Mouse (Mus musculus): ENCODE measurements around the gene Gimap5. TPM values are rescaled to one million over a fixed set of nuclear protein-coding genes. Genes with fewer than 3 reads are reported as not detected.

Gene Gimap5
- polyA plus RNA-seq, 1 experiment from 2014 or later: 2.3 TPM

DNA sequence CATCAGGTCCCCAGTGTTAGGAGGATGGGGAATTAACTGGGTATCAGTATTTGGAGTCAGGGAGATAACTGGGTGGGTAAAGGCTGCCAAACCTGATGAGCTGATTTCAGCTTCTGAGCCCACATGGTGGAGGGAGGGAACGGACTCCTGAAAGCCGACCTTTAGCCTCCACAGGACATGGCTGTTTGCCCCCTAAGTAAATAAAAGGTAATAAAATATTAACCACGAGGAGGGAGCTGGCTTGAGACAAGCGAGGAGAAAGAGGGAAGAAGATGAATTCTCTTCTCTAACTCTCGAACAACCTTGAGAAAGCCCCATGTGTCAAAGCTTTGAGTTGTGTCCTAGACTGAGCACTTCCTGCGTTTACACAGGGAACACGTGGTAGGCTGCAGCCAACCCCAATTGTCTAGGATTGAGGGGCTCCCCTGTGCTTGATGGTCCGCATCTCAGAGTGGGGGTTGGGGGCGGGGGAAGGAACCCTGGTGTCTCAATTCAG, 4.2 kb upstream of the Gimap5 start:
- Histone ChIP-seq H3K9ac (no peak overlapping the region), H3K27me3 (peaks cover 66% of the 10 kb centered on the region), H3K4me3 (no peak overlapping the region), H3K27ac (no peak overlapping the region), H3K9me3 (no peaks in the 10 kb centered on the region), H3K36me3 (no peaks in the 10 kb centered on the region), H3K4me1 (peaks cover 8% of the 10 kb centered on the region), H3K4me2 (no peak overlapping the region)
- no peak for ATAC-seq (ENCODE audit: insufficient number of reproducible peaks, insufficient read depth, low FRiP score, low TSS enrichment, low read depth)
- WGBS: 35% methylated on average over 9 of the region's 9 CpGs

DNA sequence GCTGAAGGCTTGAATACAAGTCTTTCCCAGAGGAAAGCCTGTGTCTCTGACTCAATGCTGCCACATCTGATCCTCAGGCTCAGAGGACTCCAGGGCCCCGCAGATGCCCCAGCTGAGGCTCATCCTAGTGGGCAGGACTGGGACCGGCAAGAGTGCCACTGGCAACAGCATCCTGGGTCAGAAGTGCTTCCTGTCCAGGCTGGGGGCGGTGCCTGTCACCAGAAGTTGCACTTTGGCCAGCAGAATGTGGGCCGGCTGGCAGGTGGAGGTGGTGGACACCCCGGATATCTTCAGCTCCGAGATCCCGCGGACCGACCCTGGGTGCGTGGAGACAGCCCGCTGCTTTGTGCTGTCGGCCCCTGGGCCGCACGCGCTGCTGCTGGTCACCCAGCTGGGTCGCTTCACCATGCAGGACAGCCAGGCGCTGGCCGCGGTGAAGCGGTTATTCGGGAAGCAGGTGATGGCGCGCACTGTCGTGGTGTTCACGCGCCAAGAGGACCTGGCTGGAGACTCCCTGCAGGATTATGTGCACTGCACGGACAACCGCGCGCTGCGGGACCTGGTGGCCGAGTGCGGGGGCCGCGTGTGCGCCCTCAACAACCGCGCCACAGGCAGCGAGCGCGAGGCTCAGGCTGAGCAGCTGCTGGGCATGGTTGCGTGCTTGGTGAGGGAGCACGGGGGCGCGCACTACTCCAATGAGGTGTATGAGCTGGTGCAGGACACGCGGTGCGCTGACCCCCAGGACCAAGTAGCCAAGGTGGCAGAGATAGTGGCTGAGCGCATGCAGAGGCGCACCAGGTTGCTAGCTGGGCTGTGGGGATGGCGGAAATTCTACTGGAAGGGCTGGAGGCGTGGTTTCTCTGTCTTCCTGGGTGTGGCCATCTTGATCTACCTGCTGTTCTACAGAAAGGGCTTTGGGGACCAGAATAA, 3.3 kb upstream of the Gimap5 start:
- peak overlapping the region; percentile 65 for H3K4me2 ChIP-seq
- no peak overlapping the region for H3K27ac ChIP-seq
- peak overlapping the region; percentile 43 for H3K4me3 ChIP-seq
- H3K36me3 ChIP-seq: no peaks in the 10 kb centered on the region
- ATAC-seq (ENCODE audit: insufficient number of reproducible peaks, insufficient read depth, low FRiP score, low TSS enrichment, low read depth): no peak
- WGBS: 1% methylated on average over 52 of the region's 52 CpGs
- peaks cover 8% of the 10 kb centered on the region for H3K4me1 ChIP-seq
- H3K9me3 ChIP-seq: no peaks in the 10 kb centered on the region
- peak overlapping the region; percentile 16; the same call in 1 of the 2 replicates for H3K9ac ChIP-seq
- peaks cover 66% of the 10 kb centered on the region for H3K27me3 ChIP-seq

- no peaks in the 10 kb centered on the region for H3K36me3 ChIP-seq
- H3K27ac ChIP-seq: no peak overlapping the region
- H3K9ac ChIP-seq: no peak overlapping the region
- no peak overlapping the region for H3K4me2 ChIP-seq
- no peak for ATAC-seq (ENCODE audit: insufficient number of reproducible peaks, insufficient read depth, low FRiP score, low TSS enrichment, low read depth)
- H3K4me3 ChIP-seq: no peak overlapping the region
- peaks cover 8% of the 10 kb centered on the region for H3K4me1 ChIP-seq
- H3K27me3 ChIP-seq: peaks cover 57% of the 10 kb centered on the region
- H3K9me3 ChIP-seq: no peaks in the 10 kb centered on the region
- WGBS: 61% methylated on average over 2 of the region's 2 CpGs
Measured at GRCm38 (mm10) chr6:48745490-48745889, 507 bp upstream of the Gimap5 start.

DNA sequence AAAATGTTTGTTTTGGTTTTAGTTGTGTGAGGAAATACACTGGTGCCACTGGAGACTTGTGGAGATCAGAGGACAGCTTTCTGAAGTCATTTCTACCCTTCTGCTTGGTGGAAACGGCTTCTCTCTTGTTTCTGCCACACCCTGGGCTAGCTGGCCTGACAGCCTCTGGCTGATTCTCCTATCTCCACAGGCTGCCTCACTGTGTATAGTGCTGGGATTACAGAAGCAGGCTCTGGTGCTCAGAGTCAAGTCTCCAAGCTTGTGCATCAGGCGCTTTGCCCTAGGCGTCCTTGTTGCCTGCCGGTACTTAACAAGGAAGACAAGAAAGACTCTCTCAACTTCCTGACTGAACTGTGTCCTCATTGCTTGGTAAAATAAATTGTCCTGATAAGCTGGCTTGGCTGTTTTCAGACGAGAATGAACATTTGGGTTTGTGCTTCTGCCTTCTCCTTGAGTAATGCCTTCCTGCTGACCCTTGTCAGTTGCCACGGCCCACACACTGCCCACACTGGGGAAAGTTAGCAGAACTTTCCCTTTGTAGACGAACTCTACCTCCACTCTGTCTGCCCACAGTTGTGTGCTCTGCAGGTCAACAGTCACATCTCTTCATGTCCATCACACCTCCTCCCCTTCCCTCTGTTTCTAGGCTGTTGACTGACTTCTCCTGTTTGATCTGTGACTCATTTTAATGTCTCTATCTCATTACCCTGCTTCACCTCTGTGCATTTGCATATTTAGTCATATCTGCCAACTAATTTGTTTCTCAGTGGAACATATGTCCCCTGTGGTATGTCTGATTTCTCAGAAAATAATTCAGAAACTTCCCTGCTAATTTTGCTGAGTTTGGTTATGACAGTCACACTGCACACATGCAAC, 1.3 kb downstream of the Gimap5 start:
- no peaks in the 10 kb centered on the region for H3K9me3 ChIP-seq
- H3K4me1 ChIP-seq: peaks cover 7% of the 10 kb centered on the region
- no peak overlapping the region for H3K27ac ChIP-seq
- no peak overlapping the region for H3K4me2 ChIP-seq
- H3K9ac ChIP-seq: no peak overlapping the region
- H3K4me3 ChIP-seq: no peak overlapping the region
- H3K36me3 ChIP-seq: no peaks in the 10 kb centered on the region
- 67% methylated on average over 7 of the region's 7 CpGs for WGBS
- peaks cover 38% of the 10 kb centered on the region for H3K27me3 ChIP-seq
- no peak for ATAC-seq (ENCODE audit: insufficient number of reproducible peaks, insufficient read depth, low FRiP score, low TSS enrichment, low read depth)

DNA sequence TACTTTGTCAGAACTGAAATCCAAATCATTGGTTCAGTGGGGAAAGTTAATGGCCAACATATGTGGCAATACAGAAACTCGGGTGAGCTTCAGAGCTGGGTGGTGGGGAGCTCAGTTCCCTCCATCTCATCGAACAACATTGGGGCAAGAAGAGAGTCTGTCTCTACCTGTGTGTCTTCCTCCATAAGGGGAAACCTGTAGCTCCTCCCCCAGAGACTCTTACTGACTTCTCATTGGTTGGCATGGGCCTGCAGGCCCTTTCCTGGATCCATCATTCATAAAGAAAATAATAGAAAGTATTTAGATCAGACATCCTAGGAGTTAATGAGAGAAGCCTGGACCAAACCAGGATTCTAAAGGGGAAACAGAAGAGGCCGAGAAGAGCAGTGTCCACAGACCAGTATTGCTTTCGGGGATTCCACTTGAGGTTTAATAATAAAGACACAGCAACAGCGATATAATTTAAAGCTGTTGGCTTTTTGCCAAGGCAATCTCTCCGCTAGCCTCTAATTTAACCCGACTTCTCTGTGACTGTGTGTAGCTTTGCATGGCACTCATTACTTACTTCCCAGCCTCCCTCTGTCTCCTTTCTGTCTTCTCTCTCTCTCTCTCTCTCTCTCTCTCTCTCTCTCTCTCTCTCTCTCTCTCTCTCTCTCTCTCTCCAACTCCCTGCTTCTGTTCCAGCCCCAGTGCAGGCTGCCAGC, 17.7 kb downstream of the Gimap5 start:
- Histone ChIP-seq H3K9me3 (no peaks in the 10 kb centered on the region), H3K36me3 (no peaks in the 10 kb centered on the region), H3K4me1 (peaks cover 2% of the 10 kb centered on the region; the same call in 1 of the 2 replicates), H3K27ac (no peak overlapping the region), H3K4me3 (no peak overlapping the region), H3K9ac (no peak overlapping the region), H3K27me3 (no peaks in the 10 kb centered on the region), H3K4me2 (no peak overlapping the region)
- 45% methylated on average over 7 of the region's 7 CpGs for WGBS
- no peak for ATAC-seq (ENCODE audit: insufficient number of reproducible peaks, insufficient read depth, low FRiP score, low TSS enrichment, low read depth)

- Histone ChIP-seq H3K27me3 (no peaks in the 10 kb centered on the region), H3K4me1 (peaks cover 2% of the 10 kb centered on the region; the same call in 1 of the 2 replicates)
- 90% methylated on average over 10 of the region's 10 CpGs for WGBS
Measured at GRCm38 (mm10) chr6:48764496-48764895, 18.5 kb downstream of the Gimap5 start.

DNA sequence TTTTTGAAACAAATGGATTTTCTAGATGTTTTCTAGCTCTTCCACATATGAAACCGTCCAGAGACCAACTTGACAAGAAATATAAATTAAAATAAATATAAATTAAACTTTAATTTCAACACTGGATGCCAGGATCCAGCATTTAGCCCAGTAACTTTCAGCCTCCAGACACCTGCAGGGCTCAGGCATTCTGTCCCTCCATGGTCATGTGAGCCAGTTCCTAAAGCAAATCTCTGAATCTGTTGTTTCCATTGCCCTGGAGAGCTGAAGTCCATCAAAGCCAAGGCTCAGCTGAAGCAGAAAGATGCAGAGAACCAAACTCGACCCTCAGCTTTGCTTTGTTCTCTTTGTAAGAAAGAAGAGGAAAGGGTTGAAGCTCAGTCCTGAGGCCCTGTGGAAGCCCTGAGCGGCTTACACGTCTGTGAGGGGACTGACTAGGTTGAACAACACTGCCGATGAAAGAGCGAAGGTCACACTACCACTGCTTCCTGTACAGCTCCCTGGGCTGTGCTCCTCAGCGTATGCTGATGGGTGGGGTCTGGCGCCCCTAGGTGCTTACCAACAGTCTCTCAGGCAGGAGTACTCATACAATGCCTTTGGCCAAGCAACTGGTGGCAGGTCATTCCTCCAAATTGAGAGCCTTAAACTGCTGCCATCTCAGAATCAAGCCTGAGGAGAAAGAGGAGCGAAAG, 22.3 kb downstream of the Gimap5 start:
- H3K9me3 ChIP-seq: no peaks in the 10 kb centered on the region
- no peaks in the 10 kb centered on the region for H3K36me3 ChIP-seq
- WGBS: 73% methylated on average over 9 of the region's 9 CpGs
- no peak overlapping the region for H3K27ac ChIP-seq
- H3K4me3 ChIP-seq: no peak overlapping the region
- no peak overlapping the region for H3K9ac ChIP-seq
- H3K4me1 ChIP-seq: peaks cover 2% of the 10 kb centered on the region; the same call in 1 of the 2 replicates
- ATAC-seq (ENCODE audit: insufficient number of reproducible peaks, insufficient read depth, low FRiP score, low TSS enrichment, low read depth): no peak
- no peak overlapping the region for H3K4me2 ChIP-seq
- no peaks in the 10 kb centered on the region for H3K27me3 ChIP-seq

More at GRCm38 (mm10) chr6:48764496-48764895, 18.5 kb downstream of the Gimap5 start:
- Histone ChIP-seq H3K4me2 (no peak overlapping the region), H3K27ac (no peak overlapping the region), H3K9me3 (no peaks in the 10 kb centered on the region), H3K36me3 (no peaks in the 10 kb centered on the region), H3K9ac (no peak overlapping the region), H3K4me3 (no peak overlapping the region)
- no peak for ATAC-seq (ENCODE audit: insufficient number of reproducible peaks, insufficient read depth, low FRiP score, low TSS enrichment, low read depth)

DNA sequence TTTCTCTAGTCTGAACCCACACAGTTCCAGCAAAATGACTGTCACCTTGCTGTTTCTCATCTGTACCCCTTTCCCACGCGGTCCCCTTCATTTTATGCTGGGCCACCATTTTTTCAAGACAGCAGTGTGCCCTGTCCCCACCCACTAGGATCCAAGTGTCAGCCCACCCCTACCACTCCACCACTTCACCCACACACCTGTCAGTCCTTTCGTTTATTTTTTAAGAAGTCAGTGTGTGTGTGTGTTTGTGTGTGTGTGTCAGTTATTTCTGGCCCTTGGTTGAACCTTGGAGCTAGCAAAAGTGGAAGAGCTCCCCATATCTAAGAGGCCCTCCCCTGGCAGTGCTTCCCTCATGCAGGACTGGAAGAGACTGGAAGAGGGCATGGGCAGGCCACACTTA, 22.9 kb downstream of the Gimap5 start:
- Histone ChIP-seq H3K36me3 (no peaks in the 10 kb centered on the region), H3K27ac (no peak overlapping the region), H3K4me1 (no peaks in the 10 kb centered on the region), H3K27me3 (no peaks in the 10 kb centered on the region), H3K9ac (no peak overlapping the region), H3K4me3 (no peak overlapping the region), H3K9me3 (no peaks in the 10 kb centered on the region), H3K4me2 (no peak overlapping the region)
- 85% methylated on average over 3 of the region's 3 CpGs for WGBS
- no peak for ATAC-seq (ENCODE audit: insufficient number of reproducible peaks, insufficient read depth, low FRiP score, low TSS enrichment, low read depth)

GRCm38 (mm10) chr6:48770696-48771095, 24.7 kb downstream of the Gimap5 start, which contains the start of gene Gimap3:
TSS of gene Gimap3 (minus strand) at chr6:48770851.
- Histone ChIP-seq H3K27ac (no peak within 1 kb of the TSS), H3K4me3 (no peak within 1 kb of the TSS), H3K4me2 (no peak within 1 kb of the TSS), H3K9ac (no peak within 1 kb of the TSS), H3K9me3 (no peaks in the 10 kb centered on the region), H3K36me3 (no peaks in the 10 kb centered on the region), H3K4me1 (no peaks in the 10 kb centered on the region), H3K27me3 (no peaks in the 10 kb centered on the region)
- no peak for ATAC-seq (ENCODE audit: insufficient number of reproducible peaks, insufficient read depth, low FRiP score, low TSS enrichment, low read depth)
- WGBS: 86% methylated on average over 3 of the region's 3 CpGs

DNA sequence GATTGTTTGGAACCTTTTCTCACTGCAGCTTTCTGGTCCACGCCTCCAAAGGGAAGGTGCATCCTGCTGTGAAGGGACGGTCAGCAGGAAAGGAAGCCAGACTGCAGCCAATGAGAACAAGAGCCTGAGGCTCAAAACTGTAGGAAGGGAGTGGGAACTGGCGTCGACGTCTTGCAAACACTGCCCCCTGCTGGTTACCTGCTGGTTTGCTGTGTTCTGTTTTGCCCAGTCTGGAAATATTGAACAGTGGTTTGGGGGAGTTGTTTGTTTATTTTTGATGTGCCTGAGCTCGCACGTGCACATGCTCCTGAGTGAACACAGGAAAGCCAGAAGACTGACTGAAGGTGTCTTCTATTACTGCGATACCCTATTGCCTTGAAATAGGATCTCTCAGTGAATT, 26.0 kb downstream of the Gimap5 start:
- no peaks in the 10 kb centered on the region for H3K9me3 ChIP-seq
- no peaks in the 10 kb centered on the region for H3K27me3 ChIP-seq
- H3K27ac ChIP-seq: no peak overlapping the region
- ATAC-seq (ENCODE audit: insufficient number of reproducible peaks, insufficient read depth, low FRiP score, low TSS enrichment, low read depth): no peak
- WGBS: 7% methylated on average over 8 of the region's 8 CpGs
- no peak overlapping the region for H3K4me2 ChIP-seq
- no peaks in the 10 kb centered on the region for H3K4me1 ChIP-seq
- H3K4me3 ChIP-seq: no peak overlapping the region
- no peaks in the 10 kb centered on the region for H3K36me3 ChIP-seq
- H3K9ac ChIP-seq: no peak overlapping the region

Data from embryonic facial prominence, embryonic 13.5 days (tissue).